Mouse (Mus musculus): Measurements from ENCODE around the gene Il17c.

The Il17c gene

DNA sequence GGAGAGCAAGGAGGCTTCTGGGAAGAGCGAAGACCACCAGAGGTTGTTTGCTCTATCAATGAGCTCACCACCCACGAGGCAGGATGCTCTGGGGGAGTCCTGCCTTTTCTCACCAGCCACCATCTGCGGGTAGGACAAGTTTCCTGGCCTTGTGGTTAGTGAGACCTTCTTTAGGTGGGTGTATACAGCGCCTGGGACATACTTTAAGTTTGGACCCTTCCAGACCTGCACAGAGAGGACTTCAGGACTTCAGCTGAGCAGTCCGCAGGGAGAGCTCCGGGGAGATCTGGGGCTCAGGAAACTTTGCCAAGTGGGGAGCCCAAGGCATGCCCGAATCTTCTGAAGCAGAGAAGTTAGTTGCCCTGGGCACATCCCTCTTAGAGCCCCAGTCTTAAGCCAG lies 38.2 kb downstream of the Il17c start:
- DNase-seq (ENCODE audit: low spot score in 2 of 2): no peak

DNA sequence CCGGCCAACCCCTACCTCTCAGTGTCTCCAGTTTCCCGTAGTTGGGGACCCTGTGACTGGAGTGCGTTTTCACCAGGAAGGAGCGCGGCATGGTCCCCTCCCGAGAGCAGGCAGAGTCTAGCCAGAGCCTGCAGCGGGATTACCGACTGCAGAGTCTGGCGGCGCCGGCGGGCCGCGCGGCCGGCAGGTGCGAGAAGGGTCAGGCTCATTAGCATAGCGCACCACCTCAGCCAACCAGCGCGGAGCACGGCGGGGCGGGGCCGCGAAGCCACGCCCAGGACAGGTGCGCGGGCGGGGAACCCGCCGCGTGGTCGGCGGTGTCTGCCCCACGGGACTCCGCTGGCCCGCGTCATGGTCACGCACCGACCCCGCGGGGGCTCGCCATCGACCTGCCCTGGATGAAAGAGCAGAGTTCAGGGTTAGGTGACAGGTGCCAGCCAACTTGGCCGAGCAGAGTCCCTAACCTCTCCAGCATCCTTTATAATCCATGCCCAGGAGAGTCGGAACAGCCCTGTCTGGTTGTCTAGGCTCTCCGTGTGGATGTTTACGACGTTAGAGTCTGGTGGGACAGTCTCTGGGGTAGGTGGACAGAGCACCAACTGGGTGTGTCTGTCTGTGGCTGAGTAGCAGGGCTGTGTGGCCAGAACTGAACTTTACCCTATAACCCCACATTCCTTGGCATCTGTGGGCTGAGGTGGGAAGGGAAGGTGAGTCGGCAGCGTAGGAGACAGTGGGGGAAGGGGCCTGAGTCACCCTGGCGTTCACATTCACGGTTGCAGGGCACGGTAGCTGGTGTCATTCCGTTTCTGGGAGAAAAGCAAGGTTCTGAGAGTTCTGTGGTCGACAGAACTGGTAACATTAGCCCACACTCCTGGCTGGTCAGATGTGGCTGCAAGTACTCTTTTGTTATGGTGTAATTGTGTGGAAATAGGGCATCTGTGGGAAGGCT lies 39.0 kb downstream of the Il17c start, which contains the start of gene Snai3:
Snai3 (minus strand) TSS at position 210 of the 949 bp plus-strand sequence.
- peak in 1 of 2 experiments; percentile 55 for DNase-seq (ENCODE audit: low spot score in 2 of 2)

DNA sequence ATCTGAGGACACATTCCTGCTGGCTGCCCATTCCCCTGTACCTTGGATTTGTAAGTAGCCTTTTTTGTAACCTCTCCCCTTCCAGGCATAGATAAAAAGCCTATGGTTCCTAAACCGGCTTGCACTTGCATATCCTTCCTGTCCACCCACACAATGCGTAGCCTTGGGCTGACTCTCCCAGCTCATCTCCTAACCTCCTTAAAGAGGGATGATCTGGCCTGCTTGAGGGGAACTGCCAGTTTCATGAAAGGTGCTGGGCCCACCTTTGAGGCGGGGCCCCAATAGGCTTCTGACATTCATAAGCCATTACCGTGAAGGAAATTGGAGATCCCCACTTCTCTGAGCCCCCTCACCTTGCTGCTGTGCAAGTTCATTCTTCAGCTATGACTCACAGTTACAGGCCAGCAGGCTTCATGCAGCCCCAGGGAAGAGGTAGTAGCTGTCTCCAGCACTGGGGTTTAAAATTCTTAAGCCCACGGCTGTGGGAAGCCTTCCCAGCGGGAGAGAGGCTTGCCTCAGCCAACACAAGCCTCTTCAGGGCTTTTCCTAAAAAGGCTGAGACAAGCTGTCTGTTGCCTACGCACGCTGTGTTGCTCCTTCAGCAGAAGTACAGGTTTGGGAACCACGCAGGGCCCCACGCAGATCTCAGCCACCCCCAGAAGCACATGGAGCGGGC lies 39.8 kb downstream of the Il17c start:
- DNase-seq (ENCODE audit: low spot score in 2 of 2): no peak

GRCm38 (mm10) chr8:122462510-122462909 lies 40.7 kb downstream of the Il17c start:
- DNase-seq (ENCODE audit: low spot score in 2 of 2): no peak

GRCm38 (mm10) chr8:122463651-122464640 lies 42.1 kb downstream of the Il17c start:
- DNase-seq (ENCODE audit: low spot score in 2 of 2): no peak

DNA sequence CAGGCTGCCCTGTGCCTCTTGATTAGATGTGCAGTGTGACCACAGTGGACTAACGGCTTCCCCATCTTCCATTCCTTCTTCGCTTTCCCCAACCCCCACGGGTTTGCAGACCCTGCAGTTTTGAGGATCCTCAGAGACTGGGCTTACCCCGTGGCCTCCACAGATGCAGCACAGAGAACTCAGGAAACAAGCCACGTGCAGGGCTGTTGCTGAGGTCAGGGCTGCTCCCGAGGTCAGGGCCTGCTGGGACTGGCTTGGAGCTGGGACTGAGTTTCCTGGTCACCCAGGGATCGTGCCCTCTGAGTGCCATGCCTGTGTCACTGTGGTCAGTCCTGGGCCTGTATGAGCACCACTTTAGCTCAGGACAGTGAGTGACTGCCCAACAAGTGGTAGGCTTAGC lies 43.2 kb downstream of the Il17c start:
- DNase-seq (ENCODE audit: low spot score in 2 of 2): no peak

- no peak for DNase-seq (ENCODE audit: low spot score in 2 of 2)
Measured at GRCm38 (mm10) chr8:122467816-122468215, 46.0 kb downstream of the Il17c start.

DNA sequence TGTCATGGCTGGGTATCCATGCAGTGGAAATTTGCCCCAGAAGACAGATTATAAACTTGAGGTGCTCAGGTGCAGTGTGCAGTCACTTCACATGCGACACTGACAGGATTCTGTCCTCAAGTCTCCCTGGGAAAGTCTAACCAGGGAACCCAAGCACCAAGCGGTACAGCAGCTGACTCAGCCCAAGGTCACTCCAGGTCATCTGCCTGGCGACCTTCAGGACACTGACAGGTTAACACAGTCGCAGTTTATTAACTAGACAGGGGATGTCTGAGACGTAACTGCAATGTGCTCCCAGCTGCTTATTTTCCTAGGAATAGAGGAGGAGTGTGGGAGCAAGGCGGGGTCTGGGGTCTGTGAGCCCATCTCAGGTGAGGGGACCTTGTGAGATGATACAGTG lies 47.6 kb downstream of the Il17c start:
- no peak for DNase-seq (ENCODE audit: low spot score in 2 of 2)

GRCm38 (mm10) chr8:122469965-122470364 lies 48.1 kb downstream of the Il17c start:
- no peak for DNase-seq (ENCODE audit: low spot score in 2 of 2)

DNA sequence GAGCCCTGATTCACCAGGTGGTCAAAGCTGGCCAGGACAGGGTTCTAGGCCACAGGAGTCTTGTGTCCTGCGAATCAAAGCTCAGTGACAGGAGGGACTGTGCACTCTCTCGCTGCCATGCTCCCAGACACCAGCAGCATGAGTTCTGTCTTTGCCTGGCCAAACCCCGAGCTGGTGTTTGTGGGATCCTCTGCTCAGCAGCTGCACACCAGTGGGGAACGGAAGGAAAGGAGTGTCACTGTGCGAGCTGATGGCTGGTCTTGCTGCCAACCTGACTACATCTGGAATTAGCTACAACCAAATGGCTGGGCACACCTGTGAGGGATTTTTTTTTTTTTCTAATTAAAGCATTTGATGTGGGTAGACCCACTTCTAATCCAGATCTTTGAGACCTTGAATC lies 48.9 kb downstream of the Il17c start:
- DNase-seq (ENCODE audit: low spot score in 2 of 2): no peak
